Mouse (Mus musculus) T-helper 2 cell (primary cell): ENCODE results near the gene Ncbp2.
"Not testable (repeated sequence)": the region's sequence is repeated elsewhere in the genome, so short reads cannot be mapped to it uniquely, and the experiment has no call there.

Experiments
- in situ Hi-C: fragments of 300-600 bp; cut with MboI, MseI; formaldehyde crosslinking; loops from one replicate; pipeline ENCODE4 v1.15.1; 2025; ENCODE audit warnings: high pct_unique_total_duplicates

Gene Ncbp2

GRCm38 (mm10) chr16:31935091-31935979 is 13.0 kb upstream of the Ncbp2 start:
- in situ Hi-C loops, result no loop called here

GRCm38 (mm10) chr16:31936568-31936967 is 11.7 kb upstream of the Ncbp2 start:
- in situ Hi-C loops, result no loop called here

DNA sequence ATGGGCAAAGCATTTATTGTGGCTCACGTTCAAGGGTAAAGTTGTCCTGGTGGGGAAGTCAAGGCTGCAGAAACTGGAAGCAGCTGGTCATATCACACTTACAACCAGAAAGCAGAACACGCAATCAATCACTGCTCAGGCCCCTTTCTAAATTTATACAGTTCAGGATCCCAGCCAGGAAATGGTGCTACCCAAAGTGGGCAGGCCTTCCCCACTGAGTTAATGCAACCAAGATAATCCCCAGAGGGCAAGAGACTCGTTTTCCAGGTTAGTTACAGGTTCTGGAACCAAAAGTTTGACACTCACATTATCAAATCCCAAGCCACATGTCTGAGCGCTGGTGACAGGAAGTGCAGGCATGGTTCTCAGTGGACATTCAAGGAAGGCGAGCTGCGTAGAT is 9.5 kb upstream of the Ncbp2 start:
- in situ Hi-C loops, result no loop called here

- in situ Hi-C loops, result no loop called here
Observed at GRCm38 (mm10) chr16:31940586-31940985, 7.7 kb upstream of the Ncbp2 start.

- in situ Hi-C loops, result no loop called here
Observed at GRCm38 (mm10) chr16:31943980-31944379, 4.3 kb upstream of the Ncbp2 start.

DNA sequence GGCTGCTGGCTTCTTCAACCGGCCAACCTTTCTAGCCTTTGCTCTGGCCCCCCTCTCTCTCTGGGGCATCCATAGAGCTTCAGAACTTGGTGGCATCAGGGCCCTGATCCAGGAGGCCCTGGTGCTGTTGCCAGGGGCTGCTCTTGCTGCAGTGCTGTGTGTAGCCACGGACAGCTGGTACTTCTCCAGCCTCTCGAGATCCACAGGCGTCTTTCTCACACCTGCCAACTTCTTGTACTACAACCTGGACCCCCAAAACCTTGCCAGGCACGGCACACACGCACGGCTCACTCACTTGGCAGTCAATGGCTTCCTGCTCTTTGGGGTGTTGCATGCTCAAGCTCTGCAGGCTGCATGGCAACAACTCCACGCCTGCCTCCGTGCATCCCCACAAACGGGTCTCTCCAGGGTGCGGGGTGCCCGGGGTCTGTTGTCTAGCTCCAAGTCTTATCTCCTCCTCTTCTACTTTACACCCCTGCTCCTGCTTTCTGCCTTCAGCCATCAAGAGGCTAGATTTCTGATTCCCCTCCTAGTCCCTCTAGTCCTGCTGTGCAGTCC is 3.5 kb upstream of the Ncbp2 start:
- in situ Hi-C loops, result no loop called here

GRCm38 (mm10) chr16:31945372-31945771 is 2.9 kb upstream of the Ncbp2 start:
- in situ Hi-C loops, result no loop called here

DNA sequence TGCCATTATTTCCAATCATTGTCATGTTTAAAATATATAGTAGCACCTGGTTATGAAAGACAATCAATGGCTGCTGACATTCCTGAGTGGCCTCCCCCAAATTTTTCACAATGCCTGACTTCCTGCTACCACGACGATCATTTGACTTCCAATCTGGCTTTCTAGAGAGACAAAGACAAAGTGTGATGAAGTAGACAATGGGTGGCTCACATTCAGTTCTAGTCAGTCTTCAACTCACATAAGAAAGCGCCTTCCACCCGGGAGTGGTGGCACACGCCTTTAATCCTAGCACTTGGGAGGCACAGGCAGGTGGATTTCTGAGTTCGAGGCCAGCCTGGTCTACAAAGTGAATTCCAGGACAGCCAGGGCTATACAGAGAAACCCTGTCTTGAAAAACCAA is 2.3 kb upstream of the Ncbp2 start:
- in situ Hi-C loops, result not testable (repeated sequence)

GRCm38 (mm10) chr16:31947333-31947732 is 980 bp upstream of the Ncbp2 start:
- in situ Hi-C loops, result no loop called here

- in situ Hi-C loops, result no loop called here
Observed at GRCm38 (mm10) chr16:31947901-31948316, 404 bp upstream of the Ncbp2 start.

- in situ Hi-C loops, result no loop called here
Observed at GRCm38 (mm10) chr16:31963224-31963623, 14.9 kb downstream of the Ncbp2 start.

DNA sequence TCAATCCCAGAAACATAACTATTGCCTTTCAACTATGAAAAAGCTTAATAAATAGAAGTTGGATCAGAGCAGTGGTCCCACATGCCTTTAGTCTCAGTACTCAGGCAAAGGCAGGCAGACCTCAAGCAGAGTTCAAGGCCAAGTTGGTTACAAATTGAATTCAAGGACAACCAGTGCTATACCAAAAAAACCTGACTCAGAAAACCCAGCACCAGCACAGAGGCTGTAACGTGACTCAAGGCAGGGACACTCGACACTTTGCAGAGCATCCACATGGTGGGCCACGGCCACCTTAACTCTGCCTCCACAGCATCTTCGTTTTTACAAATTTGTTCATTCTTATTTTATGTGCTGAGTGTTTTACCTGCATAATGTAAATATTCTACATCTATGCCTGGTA is 26.9 kb downstream of the Ncbp2 start:
- in situ Hi-C loops, result no loop called here

DNA sequence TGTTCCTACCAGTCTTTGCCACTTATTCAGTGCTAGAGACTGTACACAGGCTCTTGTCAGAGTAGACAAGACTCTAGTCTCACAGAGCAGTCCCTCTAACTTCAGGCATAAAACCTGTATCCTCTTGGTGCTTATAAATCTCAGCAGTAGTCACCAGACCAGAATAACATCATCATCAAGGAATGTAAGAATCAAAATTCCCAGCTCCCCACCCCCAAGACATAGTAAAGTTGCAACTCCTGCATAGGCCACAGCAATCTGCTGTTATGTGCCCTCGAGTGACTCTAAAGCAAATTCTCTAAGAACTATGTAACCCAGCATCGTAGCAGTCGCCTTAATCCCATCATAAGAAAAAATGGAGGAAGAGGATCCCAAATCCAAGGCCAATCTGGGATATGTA is 31.2 kb downstream of the Ncbp2 start:
- in situ Hi-C loops, result no loop called here

DNA sequence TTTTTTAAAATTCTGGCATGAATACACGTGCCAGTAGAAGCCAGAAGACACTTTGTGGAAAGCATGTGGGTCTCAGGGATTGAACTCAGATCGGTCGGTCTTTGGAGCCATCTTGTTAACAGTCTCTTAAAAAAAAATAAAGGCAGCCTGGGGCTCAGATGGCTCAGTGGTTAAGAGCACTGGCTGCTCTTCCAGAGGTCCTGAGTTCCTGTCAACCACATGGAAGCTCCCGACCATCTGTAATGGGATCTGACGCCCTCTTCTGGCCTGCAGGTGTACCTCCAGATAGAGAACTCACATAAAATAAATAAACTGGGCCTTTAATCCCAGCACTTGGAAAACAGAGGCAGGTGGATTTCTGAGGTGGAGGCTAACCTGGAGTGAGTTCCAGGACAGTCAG is 32.6 kb downstream of the Ncbp2 start:
- in situ Hi-C loops, result no loop called here

DNA sequence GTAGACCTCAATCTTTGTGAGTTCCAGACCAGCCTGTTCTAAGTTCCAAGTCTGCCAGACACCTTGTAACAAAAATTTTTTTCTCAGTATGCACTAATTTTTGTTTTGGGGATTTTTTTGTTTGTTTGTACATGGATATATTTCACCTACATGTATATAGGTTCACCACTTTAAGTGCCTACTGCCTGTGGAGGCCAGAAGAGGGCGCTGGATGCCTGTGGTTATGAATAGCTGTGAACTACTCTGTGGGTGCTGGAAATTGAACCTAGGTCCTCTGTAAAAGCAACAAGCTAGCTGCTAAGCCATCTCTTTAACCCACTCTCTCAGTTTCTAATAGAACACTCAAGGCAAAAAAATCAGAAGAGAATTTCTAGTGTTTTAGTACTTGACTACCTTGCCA is 43.7 kb downstream of the Ncbp2 start:
- in situ Hi-C loops, result no loop called here

GRCm38 (mm10) chr16:31993195-31993594 is 44.9 kb downstream of the Ncbp2 start:
- in situ Hi-C loops, result no loop called here

GRCm38 (mm10) chr16:31993946-31994345 is 45.6 kb downstream of the Ncbp2 start:
- in situ Hi-C loops, result no loop called here

GRCm38 (mm10) chr16:31996371-31996770 is 48.1 kb downstream of the Ncbp2 start:
- in situ Hi-C loops, result no loop called here

- in situ Hi-C loops, result no loop called here
Observed at GRCm38 (mm10) chr16:32002509-32003477, 54.5 kb downstream of the Ncbp2 start, which contains the start of gene Senp5. Gene Senp5 (minus strand): TSS chr16:32003287.

GRCm38 (mm10) chr16:32004731-32005130 is 56.4 kb downstream of the Ncbp2 start:
- in situ Hi-C loops, result no loop called here

DNA sequence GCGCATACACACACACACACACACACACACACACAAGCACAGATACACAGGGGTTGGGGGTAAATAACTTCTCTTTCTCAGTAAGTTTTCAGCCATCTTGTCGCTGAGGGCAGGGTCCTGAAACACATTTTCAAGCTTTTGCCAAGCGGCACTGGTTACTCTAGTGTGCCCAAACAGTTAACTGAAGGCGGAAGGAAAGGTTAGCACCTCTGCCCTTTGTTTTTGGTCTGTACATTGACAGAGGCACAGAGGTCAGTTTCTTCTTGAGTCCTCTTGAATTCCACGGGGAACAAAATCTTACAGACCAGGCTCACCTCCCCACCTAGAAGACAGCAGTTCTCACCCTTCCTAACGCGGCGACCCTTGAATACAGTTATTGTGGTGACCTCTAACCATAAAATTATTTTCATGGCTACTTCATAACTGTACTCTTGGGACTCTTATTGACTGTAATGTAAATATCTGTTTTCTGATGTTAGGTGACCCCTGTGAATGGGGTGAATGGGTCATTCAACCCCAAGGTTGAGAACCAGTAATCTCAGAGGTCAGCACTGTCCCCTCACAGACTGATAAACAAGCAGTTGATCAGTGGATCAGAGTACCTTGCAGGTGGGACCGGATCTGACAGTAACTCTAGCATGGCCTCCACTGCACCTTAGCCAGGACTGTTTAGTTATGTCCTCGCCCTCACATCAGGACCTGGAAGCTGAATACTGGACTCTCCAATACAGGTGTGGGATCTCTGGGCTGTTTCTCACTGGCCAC is 60.4 kb downstream of the Ncbp2 start:
- in situ Hi-C loops, result no loop called here
